In genomic region chr9:22703541-22703940, GRCm38 (mm10) we compare ENCODE assay signal across 13 mouse cellular contexts.
A peak's percentile ranks its signal among the peaks of the same experiment; 100 is the strongest.
DNase-seq lines count a peak whose midpoint lies in the region; ATAC-seq and TF ChIP-seq lines count a peak whose summit lies in the region.
"Had no signal": no experiment of that assay in that cellular context is flagged by ENCODE, and none has a peak within 500 bp of the region (broad histone marks: within the 10 kb centered on the region; RNA-seq: fewer than 3 reads in every experiment).

No protein-coding gene starts in this region.

- TF ChIP-seq CTCF in kidney, postnatal 0 days (IDR thresholded peaks at IDR 0.05; ENCODE audit: low read depth): peak; percentile 51; the same call in 1 of the 2 replicates
- TF ChIP-seq CTCF in thymus, adult 2 months (IDR thresholded peaks at IDR 0.05; ENCODE audit: borderline replicate concordance, control insufficient read depth, extremely low read depth, insufficient read depth, low read length, poor library complexity): no peak
- TF ChIP-seq CTCF in Patski (IDR thresholded peaks at IDR 0.05): peak; percentile 67
- peak; percentile 44 for TF ChIP-seq CTCF in stomach, postnatal 0 days (IDR thresholded peaks at IDR 0.05; ENCODE audit: low read depth)

- POLR2A ChIA-PET in Patski (lab: Charles Lee): no interaction called here

- WGBS in kidney, postnatal 0 days: 99% methylated on average over 2 of the region's 2 CpGs
- WGBS in thymus, adult 2 months: 96% methylated on average over 2 of the region's 2 CpGs
- 94% methylated on average over 2 of the region's 2 CpGs for WGBS in stomach, postnatal 0 days

- no peaks in the 10 kb centered on the region for H3K27me3 ChIP-seq in kidney, postnatal 0 days (ENCODE audit: insufficient read depth, low read length)
- H3K27me3 ChIP-seq in thymus, adult 2 months (ENCODE audit: control insufficient read depth, insufficient read depth, low read length): no peaks in the 10 kb centered on the region
- H3K27me3 ChIP-seq in Patski: no peaks in the 10 kb centered on the region
- H3K27me3 ChIP-seq in stomach, postnatal 0 days (ENCODE audit: control insufficient read depth, insufficient read depth, low read length): no peaks in the 10 kb centered on the region
- H3K27me3 ChIP-seq: kidney, embryonic 15.5 days; limb, embryonic 13.5 days had no signal

- H3K27ac ChIP-seq in kidney, postnatal 0 days: no peak overlapping the region
- H3K27ac ChIP-seq in thymus, adult 2 months (ENCODE audit: control insufficient read depth, insufficient read depth, low read length): no peak overlapping the region
- no peak overlapping the region for H3K27ac ChIP-seq in stomach, postnatal 0 days (replicated peaks)
- H3K27ac ChIP-seq: hindbrain, embryonic 14.5 days; kidney, embryonic 15.5 days; limb, embryonic 13.5 days had no signal

- no peak overlapping the region for H3K4me2 ChIP-seq in kidney, postnatal 0 days (ENCODE audit: low read length)
- H3K4me2 ChIP-seq in stomach, postnatal 0 days (replicated peaks; ENCODE audit: low read depth): no peak overlapping the region
- H3K4me2 ChIP-seq: heart, embryonic 11.5 days; hindbrain, embryonic 14.5 days; kidney, embryonic 15.5 days; limb, embryonic 13.5 days had no signal

- CTCF ChIA-PET in Patski (lab: Charles Lee): no interaction called here

- no peak for TF ChIP-seq POLR2A in thymus, adult 2 months (IDR thresholded peaks at IDR 0.05; ENCODE audit: control insufficient read depth, extremely low read depth, insufficient read depth, low read length, poor library complexity)

- ATAC-seq in kidney, postnatal 0 days (replicated peaks; ENCODE audit: low FRiP score, low read depth): no peak
- ATAC-seq in Patski: no peak
- ATAC-seq in stomach, postnatal 0 days (ENCODE audit: low FRiP score, low TSS enrichment): no peak

- no peak overlapping the region for H3K9ac ChIP-seq in kidney, postnatal 0 days (ENCODE audit: low read depth, low read length)
- H3K9ac ChIP-seq in stomach, postnatal 0 days (ENCODE audit: low read length): no peak overlapping the region
- H3K9ac ChIP-seq: hindbrain, embryonic 14.5 days; kidney, embryonic 15.5 days; limb, embryonic 13.5 days had no signal

- no peak for DNase-seq in kidney, postnatal 0 days (ENCODE audit: low spot score)
- DNase-seq in kidney, postnatal 25 days: no peak
- peak; percentile 12 for DNase-seq in thymus, adult 2 months
- no peak for DNase-seq in thymus, postnatal 14 days
- DNase-seq in Patski (ENCODE audit: low read depth, low spot score): no peak
- DNase-seq in stomach, postnatal 0 days (ENCODE audit: low spot score): no peak
- no peak for DNase-seq in ovary, postnatal 36 days (ENCODE audit: low spot score)
- DNase-seq: adrenal gland, postnatal 10 days; embryo, embryonic 11 days had no signal

- TF ChIP-seq EP300 in stomach, postnatal 0 days (optimal IDR thresholded peaks at IDR 0.05): no peak

- no peaks in the 10 kb centered on the region for H3K4me1 ChIP-seq in kidney, postnatal 0 days (replicated peaks; ENCODE audit: insufficient read depth, low read length)
- no peaks in the 10 kb centered on the region for H3K4me1 ChIP-seq in thymus, adult 2 months (replicated peaks; ENCODE audit: control insufficient read depth, insufficient read depth, low read length)
- H3K4me1 ChIP-seq in stomach, postnatal 0 days (replicated peaks; ENCODE audit: control insufficient read depth, insufficient read depth): no peaks in the 10 kb centered on the region

- no peak overlapping the region for H3K4me3 ChIP-seq in kidney, postnatal 0 days (replicated peaks; ENCODE audit: low read depth, low read length)
- no peak overlapping the region for H3K4me3 ChIP-seq in thymus, adult 2 months (ENCODE audit: control insufficient read depth, insufficient read depth, low read length)
- H3K4me3 ChIP-seq in stomach, postnatal 0 days (ENCODE audit: low read depth, low read length): no peak overlapping the region
- H3K4me3 ChIP-seq: kidney, embryonic 15.5 days; limb, embryonic 13.5 days had no signal

- no peaks in the 10 kb centered on the region; the same call in 1 of the 2 replicates for H3K9me3 ChIP-seq in kidney, postnatal 0 days (replicated peaks; ENCODE audit: low read length)
- no peaks in the 10 kb centered on the region for H3K9me3 ChIP-seq in stomach, postnatal 0 days (ENCODE audit: control insufficient read depth, low read length)

- in situ Hi-C loops in Patski (cut with MboI; ENCODE audit: low pct_unique_long_range_greater_than_20kb): loop anchor here (10.0 to 25.0 kb wide), 2 partner anchors 149 to 684 kb away; no protein-coding TSS in a partner anchor

- H3K36me3 ChIP-seq in kidney, postnatal 0 days (ENCODE audit: insufficient read depth, low read length): no peaks in the 10 kb centered on the region
- H3K36me3 ChIP-seq in thymus, adult 2 months (ENCODE audit: control insufficient read depth, insufficient read depth, low read length): no peaks in the 10 kb centered on the region
- H3K36me3 ChIP-seq in stomach, postnatal 0 days (ENCODE audit: control insufficient read depth, insufficient read depth, low read length): no peaks in the 10 kb centered on the region
- H3K36me3 ChIP-seq: kidney, embryonic 15.5 days had no signal
